Mouse (Mus musculus): ENCODE measurements around the gene Ccdc43.

DNA sequence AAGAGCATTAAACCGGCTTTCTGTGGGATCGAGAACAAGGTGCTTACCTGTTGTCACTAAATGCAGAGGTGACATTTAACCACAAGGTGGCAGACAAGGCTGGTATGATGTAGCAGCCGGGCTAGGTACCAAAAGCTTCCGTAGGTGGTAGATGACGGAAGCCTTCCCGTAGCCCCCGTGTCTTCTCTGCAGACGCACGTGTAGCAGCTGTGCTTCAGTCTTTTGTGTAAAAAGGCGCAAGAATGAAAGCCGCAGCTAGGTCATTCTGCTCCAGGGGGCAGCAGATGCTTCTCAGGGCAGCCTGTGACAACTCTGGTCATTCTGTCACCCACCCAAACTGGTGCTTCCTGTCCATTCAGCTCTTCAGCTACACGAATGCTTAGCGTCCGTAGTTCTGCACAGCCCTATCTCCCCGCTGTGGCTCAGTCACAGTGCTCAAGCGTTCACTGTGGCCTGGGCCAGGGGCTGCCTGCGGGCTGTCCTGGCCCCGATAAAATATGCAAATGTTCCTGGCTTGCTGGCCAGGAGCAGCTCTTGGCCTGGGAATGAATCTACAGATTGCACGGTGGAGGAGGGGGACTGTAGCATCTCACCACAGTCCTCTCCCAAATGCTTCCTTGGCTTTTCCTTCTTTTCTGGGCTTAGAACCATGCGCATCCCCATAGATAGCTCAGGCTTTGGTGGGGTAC is 41.8 kb upstream of the Ccdc43 start:
- TF ChIP-seq CTCF (IDR thresholded peaks at IDR 0.05; ENCODE audit: borderline replicate concordance, insufficient read depth, low read depth, low read length), result peak; percentile 89
- peak; percentile 45; the same call in 1 of the 2 replicates for TF ChIP-seq POLR2A (IDR thresholded peaks at IDR 0.05; ENCODE audit: borderline replicate concordance, insufficient read depth, low read length)
